Mouse (Mus musculus) T-helper 2 cell (primary cell): ENCODE results near the gene Msi2.

Experiments used
- in situ Hi-C: fragments of 300-600 bp; cut with MboI, MseI; formaldehyde crosslinking; loops from one replicate; pipeline ENCODE4 v1.15.1; 2025; ENCODE audit warnings: high pct_unique_total_duplicates

Msi2 gene

DNA sequence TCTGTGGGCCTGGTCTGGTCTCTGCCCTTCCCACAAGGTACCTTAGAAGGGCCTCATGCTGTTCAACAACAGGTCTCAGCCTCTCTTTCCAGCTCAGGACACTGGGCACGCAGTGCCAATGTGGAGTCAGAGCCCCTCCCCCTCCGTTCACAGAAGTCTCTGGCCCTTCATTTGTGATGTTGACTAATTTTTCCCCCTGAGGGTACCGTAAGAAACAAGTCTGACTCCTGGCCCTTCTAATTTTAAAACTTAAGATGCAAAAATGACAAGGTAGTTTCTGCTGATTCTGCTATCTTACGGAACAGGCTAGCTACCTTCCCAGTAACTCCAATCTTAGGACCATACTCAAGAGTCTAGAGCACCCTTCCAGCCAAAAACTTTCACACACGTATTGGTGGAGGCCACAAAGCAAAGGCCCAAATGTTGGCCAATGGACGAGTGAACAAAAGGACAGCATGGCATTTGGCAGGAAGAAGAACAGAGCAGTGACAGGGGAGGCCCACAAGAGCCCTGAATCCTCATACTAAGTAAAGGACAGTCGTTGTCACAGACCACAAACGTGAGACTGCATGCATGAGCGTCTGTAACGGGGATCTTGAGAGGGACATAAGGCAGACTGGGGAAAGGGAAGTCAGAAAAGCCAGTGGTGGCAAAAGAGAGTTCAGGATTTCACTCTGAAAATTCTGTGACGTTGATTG, 120.0 kb downstream of the Msi2 start:
- in situ Hi-C loops, result loop anchor here (25.0 kb wide), 1 partner anchor 1486 kb away; the partner anchor contains the start of genes Prr11 and Ska2

GRCm38 (mm10) chr11:88595616-88596015, 122.7 kb downstream of the Msi2 start:
- in situ Hi-C loops, result loop anchor here (25.0 kb wide), 1 partner anchor 1483 kb away; the partner anchor contains the start of genes Prr11 and Ska2

DNA sequence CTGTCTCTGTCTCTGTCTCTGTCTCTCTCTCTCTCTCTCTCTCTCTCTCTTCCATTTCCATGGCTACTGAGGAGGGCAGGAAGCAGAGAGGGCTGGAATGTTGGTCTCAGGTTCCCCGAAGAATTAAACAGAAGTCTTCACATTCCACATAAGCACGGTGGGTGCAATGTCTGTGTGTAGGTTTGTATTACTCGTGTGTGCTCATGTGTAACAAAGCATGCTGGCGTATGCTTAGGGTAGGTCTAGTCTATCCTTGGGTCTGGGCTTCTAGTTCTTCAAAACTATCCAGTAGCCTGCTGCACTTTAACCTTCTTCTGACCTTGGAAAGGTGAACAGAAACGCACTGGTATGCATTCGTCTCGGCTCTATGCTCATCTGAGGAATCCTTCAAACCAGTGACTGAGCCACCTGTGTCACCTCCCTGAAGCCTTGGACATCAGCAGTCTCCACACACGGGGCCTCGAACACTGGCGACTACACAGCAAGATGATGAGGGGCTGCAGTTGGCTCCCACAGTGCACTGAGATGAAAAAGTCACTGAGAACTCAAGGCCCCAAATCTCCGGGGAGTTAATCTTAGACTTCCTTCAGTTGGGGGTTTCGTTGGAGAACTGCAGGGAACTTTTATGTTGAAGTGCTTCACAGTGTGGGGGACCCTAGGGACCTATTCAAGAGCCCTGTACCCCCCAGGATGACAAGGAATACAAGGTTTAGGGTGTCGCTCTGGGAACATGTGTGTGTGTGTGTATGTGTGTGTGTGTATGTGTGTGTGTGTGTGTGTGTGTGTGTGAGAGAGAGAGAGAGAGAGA, 123.3 kb downstream of the Msi2 start:
- in situ Hi-C loops, result loop anchor here (25.0 kb wide), 1 partner anchor 1483 kb away; the partner anchor contains the start of genes Prr11 and Ska2

DNA sequence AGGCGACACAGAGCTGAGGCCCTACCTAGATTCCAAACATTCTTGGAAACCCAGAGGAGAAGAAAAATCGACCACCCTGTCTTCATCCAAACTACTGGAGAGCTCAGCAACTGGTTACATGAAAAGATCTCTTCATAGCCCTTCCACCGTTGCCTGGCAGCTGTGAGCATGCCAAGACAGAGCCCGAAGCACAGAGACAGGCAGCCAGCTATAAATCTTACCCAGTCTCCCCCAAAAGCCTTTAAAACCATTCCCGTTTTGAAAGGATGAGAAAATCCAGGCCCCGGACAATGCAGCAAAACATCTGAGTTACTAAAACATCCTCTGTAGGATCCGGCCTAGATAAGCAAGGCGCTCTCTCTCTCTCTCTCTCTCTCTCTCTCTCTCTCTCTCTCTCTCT, 124.3 kb downstream of the Msi2 start:
- in situ Hi-C loops, result loop anchor here (25.0 kb wide), 1 partner anchor 1482 kb away; the partner anchor contains the start of genes Prr11 and Ska2

DNA sequence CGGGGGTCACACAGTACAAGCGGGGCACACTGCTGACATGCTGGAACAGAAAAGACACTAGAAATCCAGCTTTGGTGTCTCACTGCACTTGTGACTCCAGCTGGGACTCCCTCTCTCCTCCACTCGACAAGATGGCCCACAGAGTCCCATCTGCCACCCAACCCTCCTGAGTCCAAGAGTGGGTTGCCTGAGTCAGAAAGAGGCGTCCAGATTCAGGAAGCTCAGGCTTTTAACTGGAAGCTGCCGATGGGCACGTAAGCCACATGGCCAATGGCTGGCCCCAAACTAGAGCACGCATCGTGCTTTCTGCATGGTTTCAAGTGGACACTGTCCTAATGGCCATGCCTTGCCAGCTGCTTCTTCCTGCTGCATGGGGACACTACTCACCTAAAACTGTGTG, 126.2 kb downstream of the Msi2 start:
- in situ Hi-C loops, result loop anchor here (25.0 kb wide), 1 partner anchor 1480 kb away; the partner anchor contains the start of genes Prr11 and Ska2

GRCm38 (mm10) chr11:88590647-88591046, 127.7 kb downstream of the Msi2 start:
- in situ Hi-C loops, result loop anchor here (25.0 kb wide), 1 partner anchor 1478 kb away; the partner anchor contains the start of genes Prr11 and Ska2

DNA sequence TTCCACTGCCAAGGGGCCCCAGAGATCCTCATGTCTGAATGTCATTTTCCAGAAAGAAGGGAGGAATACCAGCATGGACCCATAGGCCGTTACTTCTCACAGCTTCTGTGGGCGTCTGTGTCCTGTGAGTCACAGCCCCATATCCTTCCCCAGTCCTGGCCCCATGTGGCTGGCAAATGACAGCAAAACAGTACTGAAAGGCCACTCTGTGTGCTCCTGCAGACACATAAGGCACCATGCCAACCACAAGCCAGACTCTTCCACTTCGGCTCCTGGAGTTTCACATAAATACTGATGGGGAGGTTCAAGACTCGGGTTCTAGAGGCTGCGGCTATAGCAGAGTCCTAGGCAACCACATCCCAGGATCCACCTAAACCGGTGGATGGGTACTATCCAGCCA, 128.7 kb downstream of the Msi2 start:
- in situ Hi-C loops, result loop anchor here (5.0 to 25.0 kb wide), 2 partner anchors 77 to 1477 kb away; partner anchors contain the start of genes Prr11 and Ska2

DNA sequence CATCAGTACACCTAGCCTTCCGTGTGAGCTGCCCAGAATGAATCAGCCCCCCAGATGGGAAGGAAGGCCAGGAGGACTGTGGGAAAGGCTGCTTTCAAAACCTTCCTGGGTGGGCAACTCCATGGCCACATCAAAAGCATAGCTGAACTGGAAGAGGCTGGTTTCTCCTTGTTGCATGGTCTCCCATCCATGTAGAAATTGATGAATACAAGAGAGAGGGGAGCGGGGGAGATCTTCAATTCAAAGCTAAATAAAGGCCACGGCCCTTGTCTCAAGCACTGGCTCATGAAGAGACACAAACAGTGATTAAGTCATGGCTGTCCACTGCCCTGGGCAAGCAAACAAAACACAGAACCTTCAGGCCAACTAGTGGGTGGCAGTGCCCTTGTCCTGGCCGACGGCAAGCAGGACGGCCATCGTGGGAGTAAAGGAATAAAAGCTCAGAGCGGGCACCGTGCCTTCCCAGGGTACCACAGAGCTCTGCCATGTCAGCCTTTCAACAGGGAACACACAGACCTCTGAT, 129.6 kb downstream of the Msi2 start:
- in situ Hi-C loops, result loop anchor here (5.0 to 25.0 kb wide), 2 partner anchors 76 to 1476 kb away; partner anchors contain the start of genes Prr11 and Ska2

GRCm38 (mm10) chr11:88587710-88588109, 130.6 kb downstream of the Msi2 start:
- in situ Hi-C loops, result loop anchor here (5.0 to 25.0 kb wide), 2 partner anchors 75 to 1475 kb away; partner anchors contain the start of genes Prr11 and Ska2

GRCm38 (mm10) chr11:88585880-88586279, 132.4 kb downstream of the Msi2 start:
- in situ Hi-C loops, result loop anchor here (5.0 to 25.0 kb wide), 2 partner anchors 74 to 1474 kb away; partner anchors contain the start of genes Prr11 and Ska2

GRCm38 (mm10) chr11:88585171-88585632, 133.1 kb downstream of the Msi2 start:
- in situ Hi-C loops, result loop anchor here (5.0 to 25.0 kb wide), 2 partner anchors 73 to 1473 kb away; partner anchors contain the start of genes Prr11 and Ska2

DNA sequence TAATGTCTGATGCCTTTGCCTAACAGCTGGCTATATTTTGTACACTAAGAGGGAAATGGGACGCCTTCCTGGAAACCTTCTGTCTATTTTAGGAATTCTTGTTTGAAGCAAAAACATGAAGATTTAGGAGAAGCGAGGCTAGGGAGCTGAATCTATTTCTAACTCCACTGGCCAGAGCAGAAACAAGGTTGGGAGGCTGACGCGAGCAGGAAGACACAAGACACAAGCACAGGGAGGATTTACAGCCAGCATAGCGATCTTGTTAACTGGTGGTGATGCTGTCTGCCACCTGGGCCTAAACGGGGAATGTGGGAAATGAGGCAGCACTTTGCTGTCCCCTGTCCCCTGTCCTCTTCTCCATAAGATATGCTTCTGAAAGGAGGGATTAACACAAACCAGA, 134.4 kb downstream of the Msi2 start:
- in situ Hi-C loops, result loop anchor here (5.0 to 25.0 kb wide), 2 partner anchors 38 to 1472 kb away; partner anchors contain the start of genes Prr11 and Ska2

- in situ Hi-C loops, result loop anchor here (5.0 to 25.0 kb wide), 2 partner anchors 39 to 1471 kb away; partner anchors contain the start of genes Prr11 and Ska2
Observed at GRCm38 (mm10) chr11:88583259-88583833, 135.0 kb downstream of the Msi2 start.

DNA sequence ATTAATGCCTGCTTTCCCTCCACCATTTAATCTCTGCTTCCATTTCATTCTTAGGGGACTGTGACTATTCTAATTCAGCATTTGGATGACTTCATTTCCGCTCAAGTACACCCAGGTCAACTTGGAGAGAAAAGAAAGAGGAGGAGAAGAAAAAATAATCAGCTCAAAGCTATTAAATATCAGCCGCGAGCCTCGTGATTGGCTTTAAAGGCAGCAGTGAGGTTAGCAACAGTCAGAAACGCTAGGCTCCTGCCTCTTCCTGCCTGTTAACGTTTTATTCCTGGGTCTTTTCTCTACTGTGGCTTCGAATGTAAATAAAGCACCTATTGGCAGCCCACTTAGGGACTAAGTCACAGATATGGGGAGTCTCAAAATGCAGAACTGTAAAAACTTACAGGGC, 135.5 kb downstream of the Msi2 start:
- in situ Hi-C loops, result loop anchor here (5.0 to 25.0 kb wide), 2 partner anchors 40 to 1470 kb away; partner anchors contain the start of genes Prr11 and Ska2

- in situ Hi-C loops, result loop anchor here (5.0 to 25.0 kb wide), 2 partner anchors 40 to 1470 kb away; partner anchors contain the start of genes Prr11 and Ska2
Observed at GRCm38 (mm10) chr11:88582021-88582707, 136.1 kb downstream of the Msi2 start.

GRCm38 (mm10) chr11:88581375-88581774, 136.9 kb downstream of the Msi2 start:
- in situ Hi-C loops, result loop anchor here (5.0 to 25.0 kb wide), 2 partner anchors 41 to 1469 kb away; partner anchors contain the start of genes Prr11 and Ska2

GRCm38 (mm10) chr11:88578700-88579099, 139.6 kb downstream of the Msi2 start:
- in situ Hi-C loops, result loop anchor here (25.0 kb wide), 1 partner anchor 1466 kb away; the partner anchor contains the start of genes Prr11 and Ska2

DNA sequence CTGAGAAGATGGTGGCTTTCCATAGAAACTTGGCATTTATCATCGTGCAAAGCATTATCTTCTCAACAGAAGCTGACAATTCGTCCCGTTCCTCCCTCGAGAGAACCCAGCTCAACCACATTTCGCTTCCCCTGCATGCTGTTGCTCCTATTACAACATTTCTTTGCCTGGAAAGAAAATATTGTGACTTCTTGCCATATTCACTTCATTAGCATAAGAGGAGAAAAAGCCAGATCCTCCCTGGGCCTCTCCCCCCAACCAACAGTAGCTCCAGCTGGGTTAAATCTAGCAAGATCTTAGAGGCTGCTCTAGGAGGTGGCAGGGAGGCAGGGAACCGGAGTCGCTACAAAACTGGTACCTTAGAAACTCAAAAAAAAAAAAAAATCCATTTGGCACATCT, 141.2 kb downstream of the Msi2 start:
- in situ Hi-C loops, result loop anchor here (25.0 kb wide), 1 partner anchor 1465 kb away; the partner anchor contains the start of genes Prr11 and Ska2

DNA sequence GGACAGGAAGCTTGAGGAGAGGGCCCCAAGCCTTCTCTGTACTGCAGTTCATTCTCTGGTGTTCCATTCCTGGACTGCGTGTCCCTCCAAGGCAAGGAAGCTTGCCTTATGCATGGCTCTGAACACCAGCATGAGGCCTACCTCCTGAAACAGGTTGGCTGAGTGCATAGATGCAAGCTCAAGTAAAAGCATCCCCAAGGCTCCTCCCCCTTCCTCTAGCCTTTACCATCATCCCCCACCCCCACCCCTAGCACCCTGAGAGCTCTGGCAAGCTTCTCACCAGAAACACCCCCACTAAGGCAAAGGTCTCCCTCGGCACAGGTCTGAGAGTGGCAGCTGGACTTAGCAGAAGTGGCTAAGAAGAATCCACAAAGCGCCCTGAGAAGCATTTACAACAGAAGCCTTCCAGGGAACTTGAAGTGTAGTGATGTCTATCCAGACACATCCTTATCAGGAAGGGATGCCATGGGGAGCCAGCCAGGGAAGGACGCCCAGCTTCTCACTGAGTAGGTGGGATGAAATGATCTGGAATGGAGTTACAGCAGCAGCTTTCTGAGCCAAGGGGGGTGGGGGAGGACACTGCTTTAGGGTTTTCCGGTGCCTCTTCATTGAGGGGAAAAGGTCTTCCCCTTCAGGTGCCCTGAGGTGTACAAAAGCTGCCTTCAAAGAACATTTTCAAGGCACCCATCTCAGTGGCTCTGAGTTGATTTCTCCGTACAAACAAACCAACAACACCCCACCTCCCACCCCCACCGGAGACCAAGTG, 141.9 kb downstream of the Msi2 start:
- in situ Hi-C loops, result loop anchor here (25.0 kb wide), 1 partner anchor 1464 kb away; the partner anchor contains the start of genes Prr11 and Ska2
